Comparison of ENCODE assay signal across 8 mouse cellular contexts in genomic region chr4:34777677-34778527, GRCm38 (mm10). TPM values are rescaled to one million over a fixed set of nuclear protein-coding genes. Genes with fewer than 3 reads are reported as not detected.
DNase-seq lines count a peak whose midpoint lies in the region; ATAC-seq and TF ChIP-seq lines count a peak whose summit lies in the region.

Gene Smim8, minus strand, starts transcription at chr4:34778423.

- peak within 1 kb of the TSS; percentile 44 for H3K4me3 ChIP-seq in cortical plate, adult 2 months (ENCODE audit: insufficient read depth, low read length)

- peak; percentile 94 for ATAC-seq in activated CD4-positive, CD25-positive, alpha-beta regulatory T cell, adult 4 months
- peak; percentile 94 for ATAC-seq in inflammation-experienced regulatory T-cells, adult 6 months
- peak; percentile 93 for ATAC-seq in megakaryocyte-erythroid progenitor cell, adult 5-6 weeks (replicated peaks; ENCODE audit: low FRiP score, low TSS enrichment, poor library complexity, severe bottlenecking)

- no peaks in the 10 kb centered on the region for H3K4me1 ChIP-seq in cortical plate, adult 2 months (ENCODE audit: control insufficient read depth, insufficient read depth, low read length)

- peak; percentile 95 for DNase-seq in gastrocnemius, postnatal 10 days
- peak; percentile 81 to 93 for DNase-seq in left cerebral cortex, postnatal 10 days (ENCODE audit: extremely low spot score in 1 of 2, low spot score in 2 of 2)
- peak; percentile 87 for DNase-seq in right cerebral cortex, postnatal 25 days
- peak; percentile 84 to 92 for DNase-seq in urinary bladder, postnatal 4 days (ENCODE audit: low spot score in 2 of 2)

- peak; percentile 83 for TF ChIP-seq POLR2A in cortical plate, adult 2 months (IDR thresholded peaks at IDR 0.05; ENCODE audit: extremely low read depth, insufficient read depth, low read length)

- peak within 1 kb of the TSS; percentile 18; the same call in 1 of the 2 replicates for H3K27ac ChIP-seq in cortical plate, adult 2 months (ENCODE audit: insufficient read depth, low read length)

- peak; percentile 59 for TF ChIP-seq CTCF in cortical plate, adult 2 months (IDR thresholded peaks at IDR 0.05; ENCODE audit: extremely low read depth, insufficient read depth, low read length)

- intact Hi-C loops in left cerebral cortex, postnatal 10 days (cut with DNase I) = loop anchor here (5.0 kb wide), 1 partner anchor 91 kb away; the partner anchor contains the start of gene Slc35a1

RNA-seq across cellular contexts. Expression of gene Smim8, which starts in this region (rescaled TPM):
- 10 to 100 TPM; 57.0 to 82.1 TPM for polyA plus RNA-seq in activated CD4-positive, CD25-positive, alpha-beta regulatory T cell, adult 4 months (2017; shearing (Covaris generic))
- polyA plus RNA-seq in cortical plate, adult 2 months (2012; rRNA removed) = 27.1 and 30.9 TPM in 2 replicates
- total RNA-seq in gastrocnemius, postnatal 10 days (2021) = 10 to 100 TPM; 27.1 to 29.0 TPM
- polyA plus RNA-seq in inflammation-experienced regulatory T-cells, adult 6 months (2017; shearing (Covaris generic)) = 10 to 100 TPM; 49.9 to 66.6 (median 62.0) TPM
- 10 to 100 TPM; 24.2 to 27.1 TPM for total RNA-seq in left cerebral cortex, postnatal 10 days (2021)
- 48.8 and 60.4 TPM in 2 replicates for total RNA-seq in megakaryocyte-erythroid progenitor cell, adult 5-6 weeks (2014; fragmentation: Nextera tagmentation)
- 38.2 and 62.6 TPM in 2 replicates for total RNA-seq in megakaryocyte-erythroid progenitor cell, adult 5-6 weeks (2017)

Comparison
In these comparisons a context has a peak if more than half of its experiments do, and no peak if none do; other contexts are left out.
1. Peak in every context shown above with its lines: DNase-seq, ATAC-seq, H3K4me3 ChIP-seq and H3K27ac ChIP-seq.